Mouse (Mus musculus) gonadal fat pad, adult 2 months (tissue): ENCODE results near the gene Vmn2r17. TPM values are rescaled to one million over a fixed set of nuclear protein-coding genes. Genes with fewer than 3 reads are reported as not detected.

Experiments used
- DNase-seq: peaks from one replicate; pipeline ENCODE4 v3.0.0-alpha.2; 2012; ENCODE audit warnings: low read depth
- polyA plus RNA-seq: library from polyadenylated mRNA; depleted of rRNA; stranded (reverse); fragments of >200 nt; gene quantifications from 2 replicates; pipeline ENCODE4 v1.2.3, GENCODE M21; 2012; rRNA removed

Gene Vmn2r17
- polyA plus RNA-seq: not detected in 2 replicates

DNA sequence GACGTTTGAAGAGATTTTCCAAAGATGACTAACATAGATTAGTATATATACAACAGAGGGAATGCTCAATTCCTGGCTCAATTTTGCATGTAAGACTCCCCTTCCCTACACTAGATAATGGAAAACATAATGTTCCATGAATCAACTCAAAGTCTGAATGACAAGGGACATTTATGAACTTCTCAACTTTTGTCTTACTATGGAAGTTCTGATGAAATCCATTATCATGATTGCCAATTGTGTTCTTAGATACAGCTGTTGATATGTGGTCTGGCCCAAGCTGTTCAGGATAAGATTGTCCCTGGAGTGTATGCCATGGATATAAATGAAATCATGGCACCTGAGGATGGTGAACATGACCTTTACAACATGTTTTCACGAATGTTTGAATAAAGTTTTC is at the start of gene Vmn2r17:
Gene Vmn2r17 (plus strand): TSS at position 301 of the 400 bp plus-strand sequence.
- no peak for DNase-seq

DNA sequence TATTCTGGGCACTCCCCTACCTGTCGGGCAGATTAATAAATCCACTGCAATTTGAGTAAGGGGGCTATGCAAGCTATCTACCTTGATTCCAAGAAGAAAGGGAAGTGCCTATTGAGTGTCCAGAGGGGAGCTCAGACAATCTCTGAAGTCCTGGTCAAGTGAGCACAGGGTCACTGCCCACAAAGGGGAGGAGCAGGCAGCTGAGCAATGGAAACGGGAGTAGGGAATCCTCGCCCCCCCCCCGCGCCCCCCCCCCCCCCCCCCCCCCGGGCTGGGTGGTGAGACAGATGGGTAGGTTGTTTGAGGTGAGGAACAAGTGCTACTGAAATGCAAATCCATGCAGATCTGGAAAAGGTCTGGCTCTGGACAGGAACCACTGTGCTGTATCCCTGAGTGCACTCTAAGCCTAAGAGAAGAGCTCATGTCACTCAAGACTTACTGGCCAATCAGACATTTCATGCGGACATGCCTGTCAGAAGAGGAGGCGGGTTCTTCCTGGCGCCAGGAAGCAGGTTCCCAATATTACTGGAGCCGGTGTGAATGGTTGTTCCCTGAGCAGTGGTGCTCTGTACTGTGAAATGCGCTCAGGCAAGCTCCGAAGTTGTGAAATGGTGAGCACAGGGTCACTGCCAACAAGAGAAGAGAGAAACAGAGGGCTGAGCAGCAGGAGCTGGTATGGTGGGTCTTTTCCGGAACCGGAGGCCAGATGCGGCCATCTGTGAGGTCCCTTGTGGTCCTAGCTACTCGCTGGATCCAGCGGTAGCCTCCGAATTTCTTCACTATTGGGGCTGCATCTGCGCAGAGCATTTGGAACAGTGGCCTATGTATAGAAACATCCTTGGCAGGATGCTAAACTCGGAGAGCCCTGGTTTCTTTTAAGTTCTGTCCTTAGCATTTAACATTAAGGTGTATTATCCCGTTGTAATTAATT is 47.4 kb downstream of the Vmn2r17 start:
- peak; percentile 9 for DNase-seq

DNA sequence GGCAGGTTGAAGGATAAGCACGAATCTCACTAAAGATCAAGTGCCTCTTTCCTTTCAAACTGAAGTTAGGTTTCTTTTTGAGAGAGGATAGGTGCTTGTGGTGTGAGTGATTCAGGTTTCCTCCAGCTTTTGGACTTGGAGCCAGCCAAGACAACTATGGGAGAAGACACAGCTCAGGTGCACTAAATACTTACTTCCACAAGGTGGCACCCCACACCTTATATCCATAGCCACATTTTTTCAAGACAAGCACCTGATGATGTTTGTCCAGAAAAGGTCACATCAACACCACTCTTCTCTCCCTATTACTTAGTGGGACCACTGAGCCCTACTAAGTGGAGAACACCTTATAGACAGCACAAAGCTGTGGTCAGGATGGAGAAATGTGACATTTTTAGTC is 87.2 kb downstream of the Vmn2r17 start:
- DNase-seq: peak; percentile 10

Other genes with a start within 250 kb of the Vmn2r17 start
- gene Vmn2r13, start 227.5 kb upstream of the Vmn2r17 start, polyA plus RNA-seq: not detected in 2 replicates
- not detected in 2 replicates for gene Vmn2r14, start 195.0 kb upstream of the Vmn2r17 start, polyA plus RNA-seq
- gene Vmn2r15, start 122.0 kb upstream of the Vmn2r17 start, polyA plus RNA-seq: not detected in 2 replicates
- not detected in 2 replicates for gene Vmn2r16, start 89.5 kb upstream of the Vmn2r17 start, polyA plus RNA-seq
- gene Crlf2, start 139.3 kb downstream of the Vmn2r17 start, polyA plus RNA-seq: 20.2 and 38.0 TPM in 2 replicates